Mouse (Mus musculus) liver, embryonic 18 days (tissue): Measurements from ENCODE around the gene Gm10226. TPM values are rescaled to one million over a fixed set of nuclear protein-coding genes. Genes with fewer than 3 reads are reported as not detected.

Experiments used
- polyA plus RNA-seq: library from polyadenylated mRNA; depleted of rRNA; stranded (reverse); fragments of >200 nt; gene quantifications from 2 replicates; pipeline ENCODE4 v1.2.3, GENCODE M21; 2012; rRNA removed

The Gm10226 gene
- 0.75 and 3.8 TPM in 2 replicates for polyA plus RNA-seq

DNA sequence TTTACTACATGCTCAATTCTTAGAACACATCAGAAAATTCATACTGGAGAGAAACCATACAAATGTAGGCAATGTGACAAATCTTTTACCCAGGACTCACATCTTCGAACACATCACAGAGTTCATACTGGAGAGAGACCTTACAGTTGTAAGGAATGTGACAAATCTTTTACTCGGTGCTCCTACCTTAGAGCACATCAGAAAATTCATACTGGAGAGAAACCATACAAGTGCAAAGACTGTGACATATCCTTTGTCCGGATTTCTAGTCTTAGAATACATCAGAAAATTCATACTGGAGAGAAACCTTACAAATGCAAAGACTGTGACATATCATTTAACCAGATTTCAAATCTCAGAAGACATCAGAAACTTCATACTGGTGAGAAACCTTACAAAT, at the start of gene Gm10226:
Gm10226 (plus strand) TSS at position 301 of the 400 bp plus-strand sequence.

GRCm38 (mm10) chr17:21650364-21650907, 41.2 kb upstream of the Gm10226 start, which contains the start of gene Zfp983:
Gene Zfp983, plus strand, starts transcription at chr17:21650624.

GRCm38 (mm10) chr17:21707343-21707996, 15.8 kb downstream of the Gm10226 start, which contains the start of gene Zfp760:
Gene Zfp760, plus strand, starts transcription at chr17:21707741.

GRCm38 (mm10) chr17:21730495-21730894, 38.8 kb downstream of the Gm10226 start, which contains the start of gene Zfp229:
Gene Zfp229, plus strand, starts transcription at chr17:21730795.

Other genes starting within 250 kb of the Gm10226 start
- gene Zfp51, start 241.5 kb upstream of the Gm10226 start, polyA plus RNA-seq: 2.3 and 2.4 TPM in 2 replicates
- 1.6 TPM in 2 replicates for gene Zfp53, start 202.9 kb upstream of the Gm10226 start, polyA plus RNA-seq
- 0.53 and 0.56 TPM in 2 replicates for gene Zfp52, start 156.3 kb upstream of the Gm10226 start, polyA plus RNA-seq
- 2.6 and 2.9 TPM in 2 replicates for gene Zfp948, start 124.9 kb upstream of the Gm10226 start, polyA plus RNA-seq
- gene Zfp983, start 41.2 kb upstream of the Gm10226 start, polyA plus RNA-seq: 0.88 and 0.94 TPM in 2 replicates
- gene Zfp760, start 15.9 kb downstream of the Gm10226 start, polyA plus RNA-seq: 2.8 and 3.4 TPM in 2 replicates
- gene Zfp229, start 38.9 kb downstream of the Gm10226 start, polyA plus RNA-seq: 1.0 TPM in 2 replicates
- gene Zfp820, start 153.9 kb downstream of the Gm10226 start, polyA plus RNA-seq: 0.87 and 0.94 TPM in 2 replicates
- 1.1 TPM in 2 replicates for gene Zfp995, start 218.1 kb downstream of the Gm10226 start, polyA plus RNA-seq